Mouse (Mus musculus) kidney, adult 2 months (tissue): Measurements from ENCODE around the gene Scn5a.

Source experiments
- CTCF ChIP-seq: fragments of 200-500 bp; conservative IDR thresholded peaks from 2 replicates; pipeline ENCODE4 v1.5.1; 2011; ENCODE audit warnings: low read depth, mild to moderate bottlenecking, control low read depth, low read length, moderate library complexity, mixed read lengths; ENCODE audit not compliant: insufficient read depth, insufficient read length
- POLR2A ChIP-seq: fragments of 200-500 bp; IDR thresholded peaks from one replicate; pipeline ENCODE4 v1.6.1; 2011; ENCODE audit warnings: low read depth, low read length, control low read depth

DNA sequence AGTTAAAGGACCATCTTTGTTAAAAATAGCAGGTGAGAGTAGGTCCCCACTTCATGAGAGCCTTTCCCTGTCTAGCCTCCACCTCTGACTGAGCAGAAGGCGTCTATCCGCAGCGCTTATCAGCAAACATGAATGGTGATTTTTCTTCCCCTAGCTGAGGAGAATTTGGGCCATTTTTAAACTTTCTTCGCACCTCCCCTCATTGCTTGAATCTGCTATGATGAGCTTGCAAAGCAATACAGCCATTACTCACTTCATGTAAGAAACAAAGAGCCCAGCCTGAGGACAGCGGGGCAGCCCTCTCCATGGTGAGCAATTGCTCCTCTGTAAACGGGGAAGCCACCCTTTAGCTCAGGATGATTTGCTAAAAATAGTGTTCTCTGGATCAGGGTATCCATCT, 14.0 kb downstream of the Scn5a start:
- TF ChIP-seq CTCF: no peak
- no peak for TF ChIP-seq POLR2A
